Mouse (Mus musculus) layer of hippocampus, adult 8-10 months (tissue): ENCODE results near the gene Mpp2. TPM values are rescaled to one million over a fixed set of nuclear protein-coding genes. Genes with fewer than 3 reads are reported as not detected.

Source experiments
- DNase-seq, 2 experiments: peaks; one replicate each; pipeline ENCODE4 v3.0.0; 2022; ENCODE audit warnings: low spot score in 2 of 2
- total RNA-seq, 4 experiments: library from RNA; stranded (reverse); gene quantifications; 2 replicates each; pipeline ENCODE4 v1.2.4; 2022

Mpp2 gene
- total RNA-seq, 4 experiments from 2014 or later, result 118 to 152 (median 135) TPM

- DNase-seq, result no peak
These were observed 76.8 kb downstream of the Mpp2 start for GRCm38 (mm10) chr11:102011510-102011909.

- peak; percentile 56 to 60 for DNase-seq
These were observed 78.2 kb downstream of the Mpp2 start for GRCm38 (mm10) chr11:102010140-102010539.

DNA sequence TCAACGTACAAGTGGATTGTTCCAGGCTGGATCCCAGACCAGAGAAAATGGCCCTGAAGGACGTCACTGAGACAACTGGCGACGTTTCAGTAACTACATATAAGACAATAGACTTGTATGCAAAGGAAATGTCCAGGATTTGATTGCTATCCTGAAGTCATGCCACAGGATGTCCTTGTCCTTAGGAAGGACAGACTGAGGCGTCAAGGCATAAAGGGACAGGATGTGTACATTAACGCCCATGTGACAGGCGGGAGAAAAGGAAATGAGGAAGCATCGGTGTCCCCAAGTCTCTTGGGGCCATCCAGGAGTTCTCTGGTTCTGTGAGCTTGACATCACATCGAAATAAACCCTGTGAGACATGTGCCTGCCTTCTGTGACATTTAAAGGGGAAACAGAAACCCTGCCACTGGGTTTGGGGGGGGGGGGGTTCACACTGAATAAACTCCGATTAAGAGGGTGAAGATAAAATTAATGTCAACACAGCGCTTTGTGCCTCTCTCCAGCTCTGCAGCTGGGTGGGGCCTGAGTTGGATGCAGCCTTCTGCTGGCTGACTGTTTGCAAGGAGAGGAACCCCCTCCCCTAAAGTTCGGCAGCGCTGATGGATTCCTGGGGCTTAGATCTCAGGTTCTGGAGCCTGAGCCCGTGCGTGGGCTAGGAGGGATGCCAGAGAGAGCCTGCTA is 79.2 kb downstream of the Mpp2 start:
- DNase-seq, result no peak

GRCm38 (mm10) chr11:102008372-102008771 is 79.9 kb downstream of the Mpp2 start:
- DNase-seq, result no peak

Other genes starting within 250 kb of the Mpp2 start
- 1 to 10 TPM in 1 of 4 experiments, under 1 TPM in 3; 0.86 to 1.1 (median 0.87) TPM for gene Meox1, start 194.1 kb downstream of the Mpp2 start, total RNA-seq
- gene Sost, start 121.5 kb downstream of the Mpp2 start, total RNA-seq, result under 1 TPM in 1 of 4 experiments, not detected in 3; 0.22 TPM
- gene Cfap97d1, start 104.2 kb downstream of the Mpp2 start, total RNA-seq, result not detected
- gene Dusp3, start 101.5 kb downstream of the Mpp2 start, total RNA-seq, result 100 to 1,000 TPM; 151 to 190 (median 164) TPM
- 100 to 1,000 TPM in 1 of 4 experiments, 10 to 100 TPM in 3; 88.8 to 102 (median 95.8) TPM for gene Mpp3, start 60.1 kb downstream of the Mpp2 start, total RNA-seq
- not detected for gene Cd300lg, start 47.0 kb downstream of the Mpp2 start, total RNA-seq
- gene Ppy, start 12.8 kb upstream of the Mpp2 start, total RNA-seq, result not detected
- gene Pyy, start 19.3 kb upstream of the Mpp2 start, total RNA-seq, result not detected
- gene Nags, start 57.0 kb upstream of the Mpp2 start, total RNA-seq, result under 1 TPM in 1 of 4 experiments, not detected in 3; 0.29 TPM
- 10 to 100 TPM; 22.6 to 27.3 (median 25.1) TPM for gene Tmem101, start 67.9 kb upstream of the Mpp2 start, total RNA-seq
- 10 to 100 TPM; 53.5 to 61.6 (median 58.8) TPM for gene Lsm12, start 96.8 kb upstream of the Mpp2 start, total RNA-seq
- 10 to 100 TPM; 66.0 to 74.2 (median 70.4) TPM for gene G6pc3, start 101.1 kb upstream of the Mpp2 start, total RNA-seq
- gene Hdac5, start 141.7 kb upstream of the Mpp2 start, total RNA-seq, result 100 to 1,000 TPM; 219 to 252 (median 232) TPM
- 1 to 10 TPM in 1 of 4 experiments, under 1 TPM in 3; 0.62 to 1.2 (median 0.64) TPM for gene BC030867, start 160.4 kb upstream of the Mpp2 start, total RNA-seq
- 1 to 10 TPM; 2.1 to 2.4 (median 2.2) TPM for gene Asb16, start 180.2 kb upstream of the Mpp2 start, total RNA-seq
- gene Tmub2, start 196.4 kb upstream of the Mpp2 start, total RNA-seq, result 10 to 100 TPM; 61.4 to 72.0 (median 67.7) TPM
- 100 to 1,000 TPM; 153 to 169 (median 157) TPM for gene Atxn7l3, start 208.1 kb upstream of the Mpp2 start, total RNA-seq
- 100 to 1,000 TPM; 106 to 122 (median 120) TPM for gene Ubtf, start 231.2 kb upstream of the Mpp2 start, total RNA-seq